Mouse (Mus musculus) layer of hippocampus, adult 11-12 months (tissue): ENCODE results near the gene Nek6.

Experiments used
- DNase-seq: peaks from one replicate; pipeline ENCODE4 v3.0.0; 2022; ENCODE audit warnings: low spot score

Gene Nek6

GRCm38 (mm10) chr2:38511487-38512307 is at the start of gene Nek6:
TSS of gene Nek6 (plus strand) at chr2:38511643.
- peak; percentile 58 for DNase-seq

GRCm38 (mm10) chr2:38462323-38462722 is 49.1 kb upstream of the Nek6 start:
- no peak for DNase-seq

- DNase-seq, result no peak
These were observed 42.6 kb upstream of the Nek6 start for GRCm38 (mm10) chr2:38468845-38469244.

GRCm38 (mm10) chr2:38471745-38472144 is 39.7 kb upstream of the Nek6 start:
- no peak for DNase-seq

- DNase-seq, result no peak
These were observed 38.6 kb upstream of the Nek6 start for GRCm38 (mm10) chr2:38472829-38473228.

- no peak for DNase-seq
These were observed 34.5 kb upstream of the Nek6 start for GRCm38 (mm10) chr2:38476871-38477496.

- DNase-seq, result no peak
These were observed 34.0 kb upstream of the Nek6 start for GRCm38 (mm10) chr2:38477497-38477873.

GRCm38 (mm10) chr2:38478683-38479082 is 32.8 kb upstream of the Nek6 start:
- DNase-seq, result no peak

- DNase-seq, result no peak
These were observed 31.9 kb upstream of the Nek6 start for GRCm38 (mm10) chr2:38479541-38479940.

GRCm38 (mm10) chr2:38481166-38481778 is 30.2 kb upstream of the Nek6 start:
- peak; percentile 39 for DNase-seq

- DNase-seq, result no peak
These were observed 29.3 kb upstream of the Nek6 start for GRCm38 (mm10) chr2:38482122-38482521.

GRCm38 (mm10) chr2:38483058-38483704 is 28.3 kb upstream of the Nek6 start:
- DNase-seq, result no peak

- DNase-seq, result peak; percentile 12
These were observed 26.9 kb upstream of the Nek6 start for GRCm38 (mm10) chr2:38484556-38484955.

GRCm38 (mm10) chr2:38485409-38485808 is 26.0 kb upstream of the Nek6 start:
- DNase-seq, result no peak

GRCm38 (mm10) chr2:38485957-38486931 is 25.2 kb upstream of the Nek6 start:
- DNase-seq, result peak; percentile 59

GRCm38 (mm10) chr2:38497594-38497993 is 13.8 kb upstream of the Nek6 start:
- DNase-seq, result no peak

GRCm38 (mm10) chr2:38501606-38502005 is 9.8 kb upstream of the Nek6 start:
- no peak for DNase-seq

- DNase-seq, result no peak
These were observed 9.3 kb upstream of the Nek6 start for GRCm38 (mm10) chr2:38502123-38502522.

- DNase-seq, result no peak
These were observed 8.7 kb upstream of the Nek6 start for GRCm38 (mm10) chr2:38502747-38503146.

GRCm38 (mm10) chr2:38504311-38504710 is 7.1 kb upstream of the Nek6 start:
- no peak for DNase-seq

- no peak for DNase-seq
These were observed 4.3 kb upstream of the Nek6 start for GRCm38 (mm10) chr2:38507181-38507580.
